ENCODE assay signal across 1 mouse cellular context in the genomic region with DNA sequence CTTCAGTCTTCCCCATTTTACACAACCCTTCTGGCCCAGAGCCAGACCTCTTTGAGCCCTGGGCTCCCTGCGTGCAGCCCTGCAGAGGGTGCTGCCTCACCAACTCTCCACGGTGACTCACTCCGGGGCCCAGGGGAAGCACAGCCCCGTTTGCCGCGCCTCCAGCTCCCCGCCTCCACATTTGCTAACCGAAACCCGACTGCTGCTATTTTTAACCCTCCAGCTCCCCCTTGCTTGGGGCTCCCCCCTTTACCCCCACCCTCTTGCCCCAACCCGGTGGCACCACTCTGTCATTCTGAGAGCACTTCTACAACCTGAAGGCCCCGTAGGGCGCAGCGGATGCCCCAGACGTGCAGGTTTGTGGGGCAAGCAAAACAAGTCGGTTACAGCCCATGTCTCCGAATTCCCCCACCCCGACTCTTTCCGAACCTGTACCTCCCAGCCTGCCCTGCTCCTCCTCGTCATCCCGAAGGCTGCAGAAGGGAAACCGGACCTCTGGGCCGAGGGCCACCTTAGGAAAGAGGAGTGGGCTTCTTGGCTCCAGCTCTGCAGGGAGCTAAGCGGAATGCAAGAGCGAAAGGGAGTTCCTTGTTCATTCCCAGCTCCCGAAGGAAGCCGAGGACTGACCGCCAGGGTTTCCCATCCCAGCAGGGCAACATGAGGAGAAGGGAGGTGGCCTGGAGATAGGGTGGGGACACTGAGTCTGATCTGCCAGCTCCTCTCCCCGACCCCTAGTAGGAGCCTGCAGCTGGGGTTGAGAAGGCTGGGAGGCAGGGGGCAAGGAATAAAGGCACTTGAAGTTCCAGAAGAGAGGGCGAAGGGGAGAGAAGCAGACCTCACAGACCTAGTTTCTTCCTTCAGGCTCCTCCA.
A peak's percentile ranks its signal among the peaks of the same experiment; 100 is the strongest.
TF ChIP-seq lines count a peak whose summit lies in the region.

No protein-coding gene starts in this region.

TF ChIP-seq in CH12.LX, 34 proteins besides CTCF, POLR2A, EP300 and RAD21 (continued from another document):
- TF ChIP-seq JUN (IDR thresholded peaks at IDR 0.05; ENCODE audit: insufficient read depth, low read depth, low read length) (no peak; the same call in 1 of the 2 replicates), UBTF (IDR thresholded peaks at IDR 0.05; ENCODE audit: low read depth, low read length) (peak; percentile 78), CHD1 (IDR thresholded peaks at IDR 0.05; ENCODE audit: low read depth, low read length) (peak; percentile 67), ZKSCAN1 (IDR thresholded peaks at IDR 0.05; ENCODE audit: borderline replicate concordance, low read depth, low read length) (no peak), PAX5 (IDR thresholded peaks at IDR 0.05; ENCODE audit: low read length) (no peak), USF2 (conservative IDR thresholded peaks at IDR 0.05; ENCODE audit: low read depth, low read length) (no peak), NRF1 (IDR thresholded peaks at IDR 0.05; ENCODE audit: low read depth, low read length) (peak; percentile 33; the same call in 1 of the 2 replicates), E2F4 (IDR thresholded peaks at IDR 0.05; ENCODE audit: insufficient replicate concordance, low read depth, low read length) (no peak), BHLHE40 (IDR thresholded peaks at IDR 0.05; ENCODE audit: low read depth, low read length) (peak; percentile 83; the same call in 1 of the 2 replicates), MAX (IDR thresholded peaks at IDR 0.05; ENCODE audit: low read length) (peak; percentile 14; the same call in 1 of the 2 replicates), USF1 (IDR thresholded peaks at IDR 0.05; ENCODE audit: low read depth, low read length) (no peak), NELFE (IDR thresholded peaks at IDR 0.05; ENCODE audit: low read depth, low read length) (peak; percentile 2), TBP (conservative IDR thresholded peaks at IDR 0.05; ENCODE audit: low read depth, low read length) (0 out of 2 replicates have a peak, but pooled peaks have one; percentile 44), MAFK (IDR thresholded peaks at IDR 0.05; ENCODE audit: insufficient replicate concordance, low read length) (no peak; the same call in 1 of the 2 replicates), GABPA (IDR thresholded peaks at IDR 0.05; ENCODE audit: insufficient replicate concordance, low read depth, low read length) (no peak), ZNF384 (IDR thresholded peaks at IDR 0.05; ENCODE audit: low read depth, low read length) (no peak), IRF4 (IDR thresholded peaks at IDR 0.05; ENCODE audit: low read depth, low read length) (peak; percentile 97), RCOR1 (conservative IDR thresholded peaks at IDR 0.05; ENCODE audit: low read depth, low read length) (0 out of 2 replicates have a peak, but pooled peaks have one; percentile 2), ELF1 (IDR thresholded peaks at IDR 0.05; ENCODE audit: low read depth, low read length) (no peak; the same call in 1 of the 2 replicates), MEF2A (IDR thresholded peaks at IDR 0.05; ENCODE audit: borderline replicate concordance, low read depth, low read length) (peak; percentile 100), ZMIZ1 (IDR thresholded peaks at IDR 0.05; ENCODE audit: low read depth, low read length) (peak; percentile 72; the same call in 1 of the 2 replicates), HCFC1 (IDR thresholded peaks at IDR 0.05; ENCODE audit: low read depth, low read length) (no peak)
